Mouse (Mus musculus): Measurements from ENCODE around the gene Cfp. TPM values are rescaled to one million over a fixed set of nuclear protein-coding genes. Genes with fewer than 3 reads are reported as not detected.

Gene Cfp
- 10 to 100 TPM in 1 of 4 experiments, 1 to 10 TPM in 3; 5.2 to 22.7 (median 6.4) TPM for total RNA-seq (2022)

GRCm38 (mm10) chrX:20931364-20931763 is at the start of gene Cfp:
TSS of gene Cfp (minus strand) at chrX:20931555.
- no peak for DNase-seq (ENCODE audit: low spot score)

DNA sequence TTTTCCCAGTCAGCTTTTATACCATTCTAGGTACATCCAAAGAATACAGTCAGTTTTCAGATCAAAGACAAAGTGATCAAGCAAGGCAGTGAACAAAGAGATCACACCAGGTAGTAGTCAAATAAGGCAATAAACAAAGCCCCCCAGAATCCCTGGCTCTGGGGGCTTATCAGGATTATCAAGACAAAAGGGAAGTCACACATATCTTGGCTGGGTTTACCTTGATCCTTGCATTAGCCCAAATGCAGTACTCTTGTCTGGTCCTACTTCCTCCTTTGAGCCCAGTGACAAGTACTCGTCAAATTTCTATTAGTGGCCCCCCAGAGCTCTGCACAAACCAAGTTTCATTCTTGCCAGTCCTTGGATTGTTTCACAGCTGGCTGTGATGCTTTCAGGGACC is 49.5 kb upstream of the Cfp start:
- no peak for DNase-seq (ENCODE audit: low spot score)

GRCm38 (mm10) chrX:20961477-20962378 is 30.4 kb upstream of the Cfp start, which contains the start of gene Uxt:
TSS of gene Uxt (minus strand) at chrX:20962017.
- peak; percentile 87 for DNase-seq (ENCODE audit: low spot score)

- DNase-seq (ENCODE audit: low spot score): peak; percentile 85
Measured at GRCm38 (mm10) chrX:20950191-20950880, 19.0 kb upstream of the Cfp start, which contains the start of gene Elk1. TSS of gene Elk1 (minus strand) at chrX:20950608.

DNA sequence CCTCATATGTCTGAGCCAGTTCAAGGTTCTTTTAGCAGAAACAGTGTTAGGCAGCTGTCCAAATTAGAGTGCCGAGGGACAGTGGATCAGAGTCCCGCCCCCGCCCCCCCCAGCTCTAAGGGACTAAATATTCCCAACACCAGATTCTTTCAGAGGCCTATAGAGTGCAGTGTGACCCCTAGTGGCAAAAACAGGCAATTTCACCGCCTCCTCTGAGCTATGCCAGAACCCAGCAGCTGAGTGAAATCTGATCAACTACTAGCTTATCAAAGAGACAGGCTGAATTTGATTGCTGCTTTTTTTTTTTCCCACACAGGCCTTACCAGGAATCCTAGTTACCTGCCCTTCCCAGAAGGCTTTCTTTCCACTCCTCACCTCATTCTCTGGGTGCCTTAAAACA is 14.7 kb upstream of the Cfp start:
- peak; percentile 33 for DNase-seq (ENCODE audit: low spot score)

- peak; percentile 13 for DNase-seq (ENCODE audit: low spot score)
Measured at GRCm38 (mm10) chrX:20931963-20932362, 608 bp upstream of the Cfp start.

- no peak for DNase-seq (ENCODE audit: low spot score)
Measured at GRCm38 (mm10) chrX:20929859-20930258, 1.5 kb downstream of the Cfp start.

- DNase-seq (ENCODE audit: low spot score): no peak
Measured at GRCm38 (mm10) chrX:20924976-20925375, 6.4 kb downstream of the Cfp start.

DNA sequence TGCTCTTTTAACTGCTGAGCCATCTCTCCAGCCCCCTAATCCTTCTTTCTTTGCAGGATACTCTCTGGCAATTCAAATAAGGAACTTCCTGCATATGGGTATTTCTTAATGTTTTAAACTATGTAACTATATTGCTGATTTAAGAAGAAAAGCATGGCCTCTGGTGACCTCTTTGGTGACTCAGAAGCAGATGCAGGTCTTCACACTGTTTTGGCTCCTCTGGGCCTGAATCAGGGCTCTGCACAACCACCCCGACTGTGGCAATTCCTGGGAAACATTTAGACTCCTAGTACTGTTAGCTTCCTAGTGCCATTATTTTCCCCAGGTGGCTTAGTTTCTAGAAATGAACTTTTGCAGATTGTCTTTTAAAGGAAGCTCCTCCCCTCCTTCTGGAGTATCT is 7.8 kb downstream of the Cfp start:
- DNase-seq (ENCODE audit: low spot score): no peak

DNA sequence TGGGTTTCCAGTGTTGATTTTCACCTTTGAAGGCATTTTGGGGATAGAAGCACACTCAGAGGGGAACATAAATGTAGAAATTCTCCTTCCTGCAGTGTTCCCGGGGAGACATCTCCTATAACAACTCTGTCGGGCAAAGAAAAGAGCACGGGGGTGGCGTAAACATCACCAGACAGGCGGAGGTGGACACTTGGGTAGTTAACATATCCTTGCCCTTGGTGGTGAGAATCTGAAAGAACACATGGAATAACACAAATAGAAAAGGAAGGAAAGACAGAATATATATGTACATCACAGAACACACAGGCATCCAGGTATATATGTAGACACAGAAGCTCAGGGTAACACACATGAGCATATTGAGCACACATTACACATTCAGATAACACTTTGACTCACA is 10.0 kb downstream of the Cfp start:
- DNase-seq (ENCODE audit: low spot score): no peak

- peak; percentile 42 for DNase-seq (ENCODE audit: low spot score)
Measured at GRCm38 (mm10) chrX:20920844-20921364, 10.5 kb downstream of the Cfp start, which contains the start of gene Syn1. TSS of gene Syn1 (minus strand) at chrX:20921004.

DNA sequence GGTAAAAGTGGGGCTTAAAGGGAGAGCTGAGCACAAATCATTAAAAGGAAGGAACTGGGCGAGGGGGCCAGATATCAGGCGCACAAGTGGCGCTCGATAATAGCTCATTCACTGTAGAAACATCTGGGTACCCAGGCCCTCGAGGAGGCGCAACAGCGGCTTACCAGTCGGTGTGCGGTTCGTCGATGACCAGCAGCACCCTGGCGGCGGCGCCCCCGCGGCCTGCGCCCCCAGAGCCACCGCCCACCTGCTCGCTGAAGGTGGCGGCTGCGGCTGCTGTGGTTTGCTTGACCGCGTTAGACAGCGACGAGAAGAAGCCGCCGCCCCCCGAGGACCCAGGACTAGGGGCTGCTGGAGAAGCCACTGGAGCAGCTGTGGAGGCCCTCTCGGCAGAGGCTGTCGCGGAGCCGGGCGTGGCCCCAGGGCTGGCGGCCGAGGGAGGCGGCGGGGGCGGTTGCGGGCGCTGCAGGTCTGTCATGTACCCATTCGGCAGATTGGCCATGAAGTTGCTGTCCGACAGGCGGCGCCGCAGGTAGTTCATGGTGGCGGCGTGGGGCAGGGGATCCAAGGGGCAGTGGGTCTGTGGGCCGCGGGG is 11.0 kb downstream of the Cfp start:
- no peak for DNase-seq (ENCODE audit: low spot score)

GRCm38 (mm10) chrX:20915075-20915474 is 16.3 kb downstream of the Cfp start:
- DNase-seq (ENCODE audit: low spot score): no peak

DNA sequence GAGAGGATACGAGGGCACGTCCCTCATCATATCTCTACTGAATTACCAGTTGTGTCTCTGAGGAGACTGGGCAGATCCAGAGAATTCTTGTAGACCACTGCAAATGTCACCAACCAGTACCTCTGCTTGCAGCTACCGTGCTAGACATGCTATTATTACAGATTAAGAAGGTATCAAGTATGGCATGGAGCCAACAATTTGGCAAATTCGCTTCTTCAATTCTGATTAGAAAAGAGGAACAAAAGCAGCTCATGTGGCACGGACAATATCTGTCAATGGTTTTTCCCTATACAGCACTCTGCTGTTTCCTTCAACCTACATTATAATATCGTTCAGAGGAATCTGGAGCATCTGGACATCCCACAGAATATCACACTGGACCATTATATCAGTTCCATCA is 17.6 kb downstream of the Cfp start:
- no peak for DNase-seq (ENCODE audit: low spot score)

DNA sequence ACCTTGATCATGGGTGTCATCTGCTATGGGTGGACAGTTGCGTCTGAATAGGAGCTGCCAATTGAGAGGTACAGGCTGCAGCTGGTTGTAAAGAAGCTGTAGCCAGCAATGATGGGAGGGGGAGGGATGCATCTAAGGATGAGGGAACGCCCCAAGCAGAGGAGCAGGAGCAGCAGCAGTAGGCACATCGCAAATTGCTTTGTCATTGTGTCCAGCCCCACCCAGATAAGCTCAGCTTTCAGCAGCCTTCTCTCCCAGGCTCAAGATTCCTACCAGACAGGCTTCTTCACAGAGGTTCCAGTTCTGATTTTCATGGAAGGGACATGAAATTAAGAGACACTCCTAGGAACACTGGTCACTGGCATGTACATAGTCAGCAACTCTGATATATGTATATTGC is 21.3 kb downstream of the Cfp start:
- DNase-seq (ENCODE audit: low spot score): no peak

Other genes starting within 250 kb of the Cfp start
- 100 to 1,000 TPM; 112 to 136 (median 121) TPM for gene Cdk16, start 243.6 kb downstream of the Cfp start, total RNA-seq (2022)
- 1 to 10 TPM; 3.7 to 7.3 (median 5.9) TPM for gene Usp11, start 227.6 kb downstream of the Cfp start, total RNA-seq (2022)
- gene Araf, start 133.7 kb downstream of the Cfp start, total RNA-seq (2022): 100 to 1,000 TPM in 1 of 4 experiments, 10 to 100 TPM in 3; 83.3 to 103 (median 92.8) TPM
- gene Timp1, start 61.4 kb downstream of the Cfp start, total RNA-seq (2022): 1 to 10 TPM; 2.0 to 3.5 (median 2.3) TPM
- under 1 TPM; 0.19 to 0.28 (median 0.22) TPM for gene Syn1, start 10.6 kb downstream of the Cfp start, total RNA-seq (2022)
- 10 to 100 TPM in 1 of 4 experiments, 1 to 10 TPM in 3; 6.6 to 10.3 (median 8.4) TPM for gene Elk1, start 19.1 kb upstream of the Cfp start, total RNA-seq (2022)
- gene Uxt, start 30.5 kb upstream of the Cfp start, total RNA-seq (2022): 10 to 100 TPM; 37.6 to 45.1 (median 40.3) TPM
- gene Zfp182, start 130.8 kb upstream of the Cfp start, total RNA-seq (2022): 1 to 10 TPM; 2.0 to 3.6 (median 3.2) TPM
- gene Spaca5, start 136.9 kb upstream of the Cfp start, total RNA-seq (2022): not detected
- gene Zfp300, start 158.0 kb upstream of the Cfp start, total RNA-seq (2022): 1 to 10 TPM in 1 of 4 experiments, under 1 TPM in 3; 0.24 to 1.1 (median 0.39) TPM
- not detected for gene Ssxa1, start 184.3 kb upstream of the Cfp start, total RNA-seq (2022)
- gene Gm21876, start 244.1 kb upstream of the Cfp start, total RNA-seq (2022): not detected

Data from heart, adult 8-10 months (tissue).